Mouse (Mus musculus): ENCODE measurements around the gene Aimp2.

Aimp2 gene

DNA sequence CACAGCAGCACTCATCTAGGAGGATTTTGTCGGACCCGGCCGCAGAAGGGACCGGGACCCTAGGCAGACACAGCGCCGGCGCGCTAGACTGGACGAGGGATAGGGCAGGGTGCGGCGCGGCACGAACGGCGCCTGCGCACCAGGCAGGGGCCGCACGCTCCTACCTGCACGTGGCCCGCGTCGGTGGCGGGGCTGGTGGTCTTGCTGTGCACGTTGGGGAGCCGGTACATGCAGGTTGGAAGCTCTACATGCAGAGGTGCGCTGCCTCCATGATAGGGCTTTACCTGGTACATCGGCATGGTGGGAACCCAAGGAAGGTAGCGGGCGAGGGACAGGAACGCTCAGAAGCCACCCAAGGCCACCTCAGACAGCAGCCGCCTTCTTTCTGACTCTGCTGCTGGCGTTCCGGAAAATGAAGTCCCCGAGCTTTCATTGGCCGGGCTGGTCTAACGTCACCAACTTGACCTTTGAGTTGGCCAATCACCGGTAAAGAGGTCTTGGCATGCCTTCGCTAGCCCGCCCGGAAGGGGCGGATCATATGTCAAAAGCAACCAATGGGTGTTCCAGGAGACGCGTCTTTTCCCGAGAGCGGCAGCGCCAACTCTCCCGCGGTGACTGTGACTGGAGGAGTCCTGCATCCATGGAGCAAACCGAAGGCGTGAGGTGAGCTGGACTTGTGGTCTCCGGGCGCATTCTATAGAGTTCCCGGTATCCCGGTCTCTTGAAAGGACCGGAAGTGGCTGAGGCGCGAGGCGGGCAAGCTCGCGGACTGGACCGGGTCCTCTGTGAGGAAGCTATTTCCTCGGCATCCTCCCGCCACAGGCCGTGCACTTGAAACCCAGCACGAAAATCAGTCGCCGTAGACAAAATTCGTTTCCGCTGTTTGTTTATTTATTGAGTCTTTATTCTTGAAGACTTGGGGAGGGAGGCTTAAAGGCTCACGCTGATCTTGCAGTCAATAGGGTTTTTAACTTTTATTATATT is at the start of gene Aimp2, which contains the start of gene Pms2:
TSS of gene Aimp2 (minus strand) at position 431 of the 984 bp plus-strand sequence.
TSS of gene Pms2 (plus strand) at position 548 of the 984 bp plus-strand sequence.
- DNase-seq: peak; percentile 99

DNA sequence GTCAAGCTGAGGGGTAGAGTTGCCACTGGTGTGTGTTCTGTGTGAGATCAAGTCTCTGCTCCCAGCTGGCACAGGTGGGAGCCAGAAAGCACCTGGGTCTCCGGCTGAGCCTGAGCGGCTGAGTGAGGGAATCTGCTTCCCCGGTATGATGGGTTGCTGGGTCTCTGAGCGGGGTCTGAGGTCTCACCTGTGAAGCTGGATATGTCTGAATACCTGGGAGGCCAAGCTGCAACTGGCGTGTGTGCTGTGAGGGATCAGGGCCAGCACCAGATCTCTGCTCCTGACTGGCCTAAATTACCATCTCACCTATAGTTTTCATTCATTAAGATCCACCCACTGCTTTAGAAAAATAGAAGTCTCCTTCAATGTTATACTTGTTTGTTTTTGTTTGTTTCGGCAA is 47.5 kb upstream of the Aimp2 start:
- no peak for DNase-seq

GRCm38 (mm10) chr5:143950016-143950415 is 40.4 kb upstream of the Aimp2 start:
- DNase-seq: no peak

GRCm38 (mm10) chr5:143948361-143948760 is 38.7 kb upstream of the Aimp2 start:
- no peak for DNase-seq

GRCm38 (mm10) chr5:143943231-143944125 is 33.8 kb upstream of the Aimp2 start:
- peak; percentile 88 for DNase-seq

GRCm38 (mm10) chr5:143941588-143941987 is 31.9 kb upstream of the Aimp2 start:
- no peak for DNase-seq

- no peak for DNase-seq
Measured at GRCm38 (mm10) chr5:143936156-143936555, 26.5 kb upstream of the Aimp2 start.

DNA sequence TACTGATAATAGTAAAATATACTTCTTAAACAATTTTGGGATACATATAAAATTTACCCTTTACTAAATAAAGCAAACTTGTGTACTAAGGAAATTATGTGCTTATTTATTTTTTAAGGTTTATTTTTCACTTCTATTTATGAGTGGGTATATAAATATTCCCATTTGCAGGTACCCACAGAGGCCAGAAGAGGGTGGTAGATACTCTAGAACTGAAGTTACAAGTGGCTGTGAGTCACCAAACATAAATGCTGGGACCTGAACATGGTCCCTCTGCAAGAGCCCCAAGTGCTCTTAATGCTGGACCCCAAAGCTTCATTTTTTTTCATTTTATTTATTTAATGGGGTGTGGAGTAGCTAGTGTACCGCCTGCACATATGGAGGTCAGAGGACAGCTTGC is 24.2 kb upstream of the Aimp2 start:
- no peak for DNase-seq

DNA sequence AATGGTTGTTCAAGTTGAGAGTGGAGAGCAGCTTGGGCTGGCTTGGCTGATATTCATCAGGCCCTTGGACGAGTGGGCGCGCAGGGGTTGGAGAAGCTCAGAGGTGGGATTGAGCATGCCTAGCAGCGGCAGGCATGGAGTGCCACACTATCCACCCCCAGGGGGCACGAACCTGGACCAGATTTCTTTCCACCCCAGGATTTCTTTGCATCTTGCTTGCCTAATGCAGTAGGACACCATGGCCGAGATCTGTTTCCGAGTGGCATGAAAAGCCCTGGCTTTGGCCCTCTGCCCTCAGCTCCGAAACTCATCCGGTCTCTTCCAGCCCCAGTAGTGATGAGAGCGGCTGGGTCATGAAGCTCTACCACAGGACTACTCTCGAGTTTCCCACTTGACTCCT is 23.8 kb upstream of the Aimp2 start:
- DNase-seq: no peak

GRCm38 (mm10) chr5:143932831-143933230 is 23.2 kb upstream of the Aimp2 start, which contains the start of gene Rsph10b:
Gene Rsph10b, plus strand, starts transcription at chr5:143933035.
- DNase-seq: peak; percentile 13

GRCm38 (mm10) chr5:143931863-143932580 is 22.4 kb upstream of the Aimp2 start:
- DNase-seq: no peak

GRCm38 (mm10) chr5:143930656-143931055 is 21.0 kb upstream of the Aimp2 start:
- no peak for DNase-seq

DNA sequence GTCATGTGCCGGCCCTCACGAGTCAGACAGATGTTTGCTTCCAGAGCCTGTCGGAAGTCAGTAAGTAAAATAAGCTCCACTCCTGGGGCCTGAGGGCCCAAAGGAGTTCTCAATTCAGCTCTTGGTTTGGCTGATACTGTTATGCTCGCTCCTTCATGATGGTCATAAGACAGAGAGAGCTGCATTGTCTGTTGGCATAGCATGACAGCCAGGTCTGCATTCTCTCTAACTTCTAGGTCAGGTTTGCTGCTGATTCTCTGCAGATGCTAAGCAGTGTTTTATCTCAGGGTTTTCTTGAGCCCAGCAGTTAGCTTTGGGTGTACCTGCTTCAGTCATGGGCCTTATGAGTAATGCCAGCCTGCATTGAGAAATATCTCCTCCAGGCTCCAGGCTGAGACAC is 19.6 kb upstream of the Aimp2 start:
- DNase-seq: no peak

- DNase-seq: no peak
Measured at GRCm38 (mm10) chr5:143927875-143928274, 18.2 kb upstream of the Aimp2 start, which contains the start of gene Gm42421. Gene Gm42421, plus strand, starts transcription at chr5:143928175.

DNA sequence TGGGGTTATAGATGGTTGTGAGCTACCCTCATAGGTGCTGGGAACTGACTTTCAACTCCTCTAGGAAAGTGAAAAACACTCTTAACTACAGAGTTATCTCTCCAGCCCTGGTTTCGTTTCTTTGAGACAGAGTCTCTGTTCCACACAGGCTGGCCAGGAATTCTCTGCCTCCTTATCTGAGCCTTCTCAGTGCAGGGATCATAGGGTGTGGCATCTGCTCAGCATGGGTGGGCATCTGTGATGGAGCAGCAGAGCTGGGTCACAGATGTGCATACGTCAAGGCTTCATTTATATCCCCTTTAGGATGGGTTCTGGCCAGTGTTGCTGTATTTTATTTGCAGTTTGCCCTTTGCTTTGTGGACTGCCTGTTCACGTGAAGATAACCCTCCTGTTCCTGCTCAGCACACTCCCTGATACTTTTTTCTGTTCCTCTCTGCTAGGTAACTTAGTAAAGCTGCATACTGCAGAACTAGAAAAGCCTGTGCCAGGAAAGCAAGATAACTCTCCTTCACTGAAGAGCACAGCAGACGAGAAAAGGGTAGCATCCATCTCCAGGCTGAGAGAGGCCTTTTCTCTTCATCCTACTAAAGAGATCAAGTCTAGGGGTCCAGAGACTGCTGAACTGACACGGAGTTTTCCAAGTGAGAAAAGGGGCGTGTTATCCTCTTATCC is 15.3 kb upstream of the Aimp2 start:
- no peak for DNase-seq

- DNase-seq: no peak
Measured at GRCm38 (mm10) chr5:143918120-143918519, 8.5 kb upstream of the Aimp2 start.

DNA sequence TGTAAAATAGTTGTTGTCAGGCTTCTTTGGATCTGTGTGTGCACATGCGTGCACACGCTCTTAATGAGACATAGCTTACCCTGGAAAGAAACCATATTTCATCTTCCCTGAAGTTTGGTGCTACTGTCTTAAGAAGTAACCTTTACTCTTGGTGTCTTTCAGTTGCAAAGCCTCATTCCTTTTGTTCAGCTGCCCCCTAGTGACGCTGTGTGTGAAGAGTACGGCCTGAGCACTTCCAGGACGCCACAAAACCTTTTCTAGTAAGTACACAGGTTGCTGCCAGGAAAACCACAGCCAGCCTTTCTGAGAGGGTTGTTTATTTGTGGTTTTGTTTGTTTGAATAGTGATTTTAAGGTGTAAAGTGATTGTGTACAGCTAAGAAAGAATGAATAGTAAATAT is 7.8 kb upstream of the Aimp2 start:
- DNase-seq: no peak

DNA sequence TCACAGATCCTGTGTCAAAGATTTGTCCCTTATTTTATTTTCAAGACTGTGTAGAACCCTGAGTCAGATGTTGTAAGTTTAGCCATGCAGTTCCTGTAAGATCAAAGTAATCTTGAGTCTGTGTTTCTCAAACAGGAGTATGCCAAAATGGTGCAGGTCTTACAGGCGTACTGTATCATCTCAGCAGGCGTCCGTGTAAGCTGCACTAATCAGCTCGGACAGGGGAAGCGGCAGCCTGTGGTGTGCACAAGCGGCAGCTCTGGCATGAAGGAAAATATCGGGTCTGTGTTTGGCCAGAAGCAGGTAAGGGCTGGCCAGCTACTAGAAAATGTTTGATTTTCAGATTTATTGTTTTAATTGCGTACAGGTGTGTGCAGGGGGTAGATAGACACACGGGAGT is 6.6 kb upstream of the Aimp2 start:
- no peak for DNase-seq

DNA sequence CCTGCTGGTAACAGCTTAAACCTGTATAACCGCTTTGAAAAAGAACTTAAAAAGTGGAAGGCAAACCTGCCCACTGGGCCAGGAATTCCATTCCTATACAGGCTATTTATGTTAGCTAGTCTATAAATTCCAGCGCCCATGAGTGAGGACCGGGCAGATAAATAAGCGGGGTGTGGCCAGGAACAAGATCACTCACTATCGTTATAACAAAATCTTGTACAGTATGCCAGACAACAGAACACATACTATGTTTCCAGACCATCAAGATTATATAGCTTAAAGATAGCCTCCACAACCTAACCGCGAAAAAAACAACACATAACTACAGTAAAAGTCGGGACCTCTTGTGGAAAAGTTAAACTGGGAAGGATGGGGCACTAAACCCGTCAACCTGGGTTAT is 721 bp downstream of the Aimp2 start:
- DNase-seq: no peak

- DNase-seq: no peak
Measured at GRCm38 (mm10) chr5:143906429-143906828, 3.2 kb downstream of the Aimp2 start.

- DNase-seq: no peak
Measured at GRCm38 (mm10) chr5:143903813-143904212, 5.8 kb downstream of the Aimp2 start.

- DNase-seq: peak; percentile 25
Measured at GRCm38 (mm10) chr5:143902111-143902510, 7.5 kb downstream of the Aimp2 start.

Measured in right cerebral cortex, adult 18-20 months (tissue).